Mouse (Mus musculus): Measurements from ENCODE around the gene Afdn.

DNA sequence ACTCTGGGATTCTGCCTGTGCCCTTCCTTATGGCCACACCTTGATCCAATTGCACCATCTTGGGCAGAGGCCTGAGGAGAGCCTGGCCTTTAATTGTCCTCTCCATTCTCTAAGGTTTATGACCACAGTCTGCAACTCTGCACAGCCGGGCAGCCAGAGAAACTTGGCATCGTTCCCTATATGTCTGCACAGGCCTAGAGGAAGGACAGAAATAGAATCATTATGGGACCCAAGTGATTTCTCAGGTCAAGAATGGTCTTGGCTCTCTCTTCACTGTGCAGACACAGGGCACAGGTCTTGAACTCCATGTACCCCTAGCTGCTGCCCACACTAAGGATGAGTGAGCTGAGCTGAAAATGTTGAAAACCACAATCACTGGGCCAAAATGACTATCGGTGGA, 178.3 kb downstream of the Afdn start:
- TF ChIP-seq CTCF (IDR thresholded peaks at IDR 0.05; ENCODE audit: low read depth) (no peak), EP300 (optimal IDR thresholded peaks at IDR 0.05) (no peak)
